Mouse (Mus musculus): ENCODE results near the gene Dyrk1a. TPM values are rescaled to one million over a fixed set of nuclear protein-coding genes. Genes with fewer than 3 reads are reported as not detected.

Dyrk1a gene
- polyA plus RNA-seq, 1 experiment from 2014 or later, result 8.0 TPM

- Histone ChIP-seq H3K4me1 (replicated peaks; ENCODE audit: control insufficient read depth, insufficient read depth, low read length) (no peaks in the 10 kb centered on the region), H3K9ac (ENCODE audit: low read depth, low read length) (no peak overlapping the region), H3K27me3 (replicated peaks; ENCODE audit: control insufficient read depth, insufficient read depth, low read length) (no peaks in the 10 kb centered on the region), H3K36me3 (ENCODE audit: control insufficient read depth, insufficient read depth) (no peaks in the 10 kb centered on the region), H3K4me2 (replicated peaks; ENCODE audit: low read depth) (no peak overlapping the region), H3K9me3 (ENCODE audit: control insufficient read depth) (no peaks in the 10 kb centered on the region), H3K27ac (ENCODE audit: low read depth, low read length) (no peak overlapping the region), H3K4me3 (ENCODE audit: low read depth, low read length) (no peak overlapping the region)
- WGBS, result 72% methylated on average over 12 of the region's 12 CpGs
- no peak for TF ChIP-seq CTCF (IDR thresholded peaks at IDR 0.05; ENCODE audit: low read depth)
- no peak for ATAC-seq
These were observed 153.1 kb downstream of the Dyrk1a start for GRCm38 (mm10) chr16:94722936-94723335.

- peak; percentile 86 for ATAC-seq
- TF ChIP-seq CTCF (IDR thresholded peaks at IDR 0.05; ENCODE audit: low read depth), result no peak; the same call in none of the 2 replicates
These were observed 154.3 kb downstream of the Dyrk1a start for GRCm38 (mm10) chr16:94724061-94724596.

GRCm38 (mm10) chr16:94724747-94725211 is 155.0 kb downstream of the Dyrk1a start:
- Histone ChIP-seq H3K36me3 (ENCODE audit: control insufficient read depth, insufficient read depth) (no peaks in the 10 kb centered on the region), H3K27me3 (replicated peaks; ENCODE audit: control insufficient read depth, insufficient read depth, low read length) (no peaks in the 10 kb centered on the region), H3K9ac (ENCODE audit: low read depth, low read length) (no peak overlapping the region), H3K4me2 (replicated peaks; ENCODE audit: low read depth) (peak overlapping the region; percentile 71), H3K4me1 (replicated peaks; ENCODE audit: control insufficient read depth, insufficient read depth, low read length) (no peaks in the 10 kb centered on the region), H3K27ac (ENCODE audit: low read depth, low read length) (no peak overlapping the region), H3K9me3 (ENCODE audit: control insufficient read depth) (no peaks in the 10 kb centered on the region), H3K4me3 (ENCODE audit: low read depth, low read length) (peak overlapping the region; percentile 40)
- no peak for ATAC-seq
- TF ChIP-seq CTCF (IDR thresholded peaks at IDR 0.05; ENCODE audit: low read depth), result no peak
- WGBS, result under 1% methylated on average over 18 of the region's 18 CpGs

More at GRCm38 (mm10) chr16:94724061-94724596, 154.3 kb downstream of the Dyrk1a start:
- H3K4me2 ChIP-seq (replicated peaks; ENCODE audit: low read depth), result peak overlapping the region; percentile 71
- H3K36me3 ChIP-seq (ENCODE audit: control insufficient read depth, insufficient read depth), result no peaks in the 10 kb centered on the region
- H3K9me3 ChIP-seq (ENCODE audit: control insufficient read depth), result no peaks in the 10 kb centered on the region
- no peaks in the 10 kb centered on the region for H3K4me1 ChIP-seq (replicated peaks; ENCODE audit: control insufficient read depth, insufficient read depth, low read length)
- peak overlapping the region; percentile 40 for H3K4me3 ChIP-seq (ENCODE audit: low read depth, low read length)
- H3K9ac ChIP-seq (ENCODE audit: low read depth, low read length), result no peak overlapping the region
- no peak overlapping the region for H3K27ac ChIP-seq (ENCODE audit: low read depth, low read length)
- under 1% methylated on average over 23 of the region's 23 CpGs for WGBS
- H3K27me3 ChIP-seq (replicated peaks; ENCODE audit: control insufficient read depth, insufficient read depth, low read length), result no peaks in the 10 kb centered on the region

GRCm38 (mm10) chr16:94729236-94729635 is 159.4 kb downstream of the Dyrk1a start:
- no peak for ATAC-seq
- 89% methylated on average over 6 of the region's 6 CpGs for WGBS
- no peaks in the 10 kb centered on the region for H3K4me1 ChIP-seq (replicated peaks; ENCODE audit: control insufficient read depth, insufficient read depth, low read length)

GRCm38 (mm10) chr16:94731027-94731426 is 161.2 kb downstream of the Dyrk1a start:
- Histone ChIP-seq H3K9me3 (ENCODE audit: control insufficient read depth) (no peaks in the 10 kb centered on the region), H3K36me3 (ENCODE audit: control insufficient read depth, insufficient read depth) (no peaks in the 10 kb centered on the region), H3K4me1 (replicated peaks; ENCODE audit: control insufficient read depth, insufficient read depth, low read length) (no peaks in the 10 kb centered on the region), H3K9ac (ENCODE audit: low read depth, low read length) (no peak overlapping the region), H3K27ac (ENCODE audit: low read depth, low read length) (no peak overlapping the region), H3K27me3 (replicated peaks; ENCODE audit: control insufficient read depth, insufficient read depth, low read length) (no peaks in the 10 kb centered on the region), H3K4me3 (ENCODE audit: low read depth, low read length) (no peak overlapping the region), H3K4me2 (replicated peaks; ENCODE audit: low read depth) (no peak overlapping the region)
- no peak for ATAC-seq
- whole genome bisulfite sequencing, result 38% methylated on average over 12 of the region's 12 CpGs
- TF ChIP-seq CTCF (IDR thresholded peaks at IDR 0.05; ENCODE audit: low read depth), result no peak

More at GRCm38 (mm10) chr16:94729236-94729635, 159.4 kb downstream of the Dyrk1a start:
- no peak overlapping the region for H3K4me3 ChIP-seq (ENCODE audit: low read depth, low read length)
- H3K36me3 ChIP-seq (ENCODE audit: control insufficient read depth, insufficient read depth), result no peaks in the 10 kb centered on the region
- no peak overlapping the region for H3K4me2 ChIP-seq (replicated peaks; ENCODE audit: low read depth)
- TF ChIP-seq CTCF (IDR thresholded peaks at IDR 0.05; ENCODE audit: low read depth), result peak; percentile 22
- H3K27me3 ChIP-seq (replicated peaks; ENCODE audit: control insufficient read depth, insufficient read depth, low read length), result no peaks in the 10 kb centered on the region
- H3K9me3 ChIP-seq (ENCODE audit: control insufficient read depth), result no peaks in the 10 kb centered on the region
- H3K27ac ChIP-seq (ENCODE audit: low read depth, low read length), result no peak overlapping the region
- no peak overlapping the region for H3K9ac ChIP-seq (ENCODE audit: low read depth, low read length)

GRCm38 (mm10) chr16:94735472-94735871 is 165.7 kb downstream of the Dyrk1a start:
- H3K9me3 ChIP-seq (ENCODE audit: control insufficient read depth), result no peaks in the 10 kb centered on the region
- H3K9ac ChIP-seq (ENCODE audit: low read depth, low read length), result no peak overlapping the region
- no peaks in the 10 kb centered on the region for H3K36me3 ChIP-seq (ENCODE audit: control insufficient read depth, insufficient read depth)
- WGBS, result 63% methylated on average over 3 of the region's 3 CpGs
- H3K27ac ChIP-seq (ENCODE audit: low read depth, low read length), result no peak overlapping the region
- TF ChIP-seq CTCF (IDR thresholded peaks at IDR 0.05; ENCODE audit: low read depth), result peak; percentile 50
- no peaks in the 10 kb centered on the region for H3K4me1 ChIP-seq (replicated peaks; ENCODE audit: control insufficient read depth, insufficient read depth, low read length)
- no peaks in the 10 kb centered on the region for H3K27me3 ChIP-seq (replicated peaks; ENCODE audit: control insufficient read depth, insufficient read depth, low read length)
- H3K4me3 ChIP-seq (ENCODE audit: low read depth, low read length), result no peak overlapping the region
- ATAC-seq, result no peak
- H3K4me2 ChIP-seq (replicated peaks; ENCODE audit: low read depth), result no peak overlapping the region
